Mouse (Mus musculus) cerebral cortex, adult 2 months (tissue): ENCODE results near the gene Tbc1d5.

Source experiments
- WGBS: fragments of 180-500 bp; shearing (Covaris S2); methylation state at CpG from one replicate; pipeline ENCODE4 v1.1.7; 2018; 5-methylcytosine and 5-hydroxymethylcytosine counted together

Gene Tbc1d5

DNA sequence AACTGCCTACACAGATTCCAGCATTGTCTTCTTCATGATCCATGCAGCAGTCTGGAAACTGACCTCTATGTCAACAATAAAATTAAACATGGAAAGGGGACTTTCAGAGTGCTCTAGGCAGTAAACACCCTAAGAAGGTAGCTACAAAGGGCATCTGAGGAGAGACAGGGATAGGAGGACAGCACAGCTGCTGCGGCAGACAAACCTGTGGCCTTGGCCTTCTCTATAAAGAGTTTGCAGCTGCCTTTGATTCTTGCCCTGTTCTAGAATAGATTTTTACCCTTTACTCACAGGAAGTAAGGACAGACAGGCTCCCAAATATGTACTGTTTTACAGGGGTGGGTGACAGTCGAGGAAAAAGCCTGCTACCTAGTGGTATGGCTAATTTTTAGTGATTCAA lies 440.7 kb downstream of the Tbc1d5 start:
- WGBS, result 81% methylated on average over 2 of the region's 2 CpGs

DNA sequence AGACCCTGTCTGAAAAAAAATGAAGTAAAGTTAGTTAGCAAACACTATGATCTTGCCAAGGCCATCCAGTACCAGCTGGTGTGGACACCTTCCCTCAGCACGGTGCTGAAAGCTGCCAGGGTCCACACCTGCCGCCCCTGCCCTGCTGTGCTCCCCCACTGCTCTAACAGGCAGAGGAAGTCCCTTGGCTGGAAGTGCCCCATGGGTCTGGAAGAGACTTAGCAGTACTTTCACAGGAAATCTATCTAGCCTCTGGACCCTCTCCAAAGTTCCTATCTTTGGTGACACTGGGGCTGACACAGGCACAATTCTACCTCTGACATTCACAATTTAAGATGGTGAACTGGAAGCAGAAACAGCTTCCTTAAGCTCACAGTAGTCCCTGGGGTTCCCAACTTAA lies 442.1 kb downstream of the Tbc1d5 start:
- WGBS, result 48% methylated on average over 2 of the region's 2 CpGs

GRCm38 (mm10) chr17:50735955-50736533 lies 443.1 kb downstream of the Tbc1d5 start:
- 41% methylated on average over 8 of the region's 8 CpGs for WGBS

DNA sequence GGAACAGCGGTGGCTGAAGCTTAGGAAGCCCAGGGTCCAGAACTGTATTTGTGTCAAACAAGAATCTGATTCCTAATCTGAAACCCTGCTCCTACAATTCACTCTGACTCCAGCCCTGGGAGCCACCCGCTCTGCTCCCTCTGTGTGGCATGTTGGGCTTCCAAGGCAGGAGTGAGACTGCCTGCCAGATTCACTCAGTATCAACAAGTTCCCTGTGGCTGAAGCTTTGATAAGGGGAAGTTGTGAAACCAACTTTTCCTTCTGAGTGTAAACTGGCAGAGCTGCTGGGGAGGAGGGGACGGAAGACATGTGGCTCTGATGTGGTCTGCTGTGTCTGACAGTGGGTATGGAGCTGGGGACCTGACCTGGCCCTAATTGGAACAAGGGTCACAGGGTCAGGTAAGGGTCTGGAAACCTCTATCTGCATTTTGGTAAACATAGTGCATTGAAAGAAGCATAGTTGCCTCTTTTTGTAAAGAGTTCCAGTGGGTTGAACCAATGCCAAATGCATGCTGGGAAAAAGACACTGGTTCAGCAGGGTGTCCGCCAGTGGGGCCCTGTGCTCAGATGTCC lies 443.7 kb downstream of the Tbc1d5 start:
- 76% methylated on average over 4 of the region's 4 CpGs for WGBS

DNA sequence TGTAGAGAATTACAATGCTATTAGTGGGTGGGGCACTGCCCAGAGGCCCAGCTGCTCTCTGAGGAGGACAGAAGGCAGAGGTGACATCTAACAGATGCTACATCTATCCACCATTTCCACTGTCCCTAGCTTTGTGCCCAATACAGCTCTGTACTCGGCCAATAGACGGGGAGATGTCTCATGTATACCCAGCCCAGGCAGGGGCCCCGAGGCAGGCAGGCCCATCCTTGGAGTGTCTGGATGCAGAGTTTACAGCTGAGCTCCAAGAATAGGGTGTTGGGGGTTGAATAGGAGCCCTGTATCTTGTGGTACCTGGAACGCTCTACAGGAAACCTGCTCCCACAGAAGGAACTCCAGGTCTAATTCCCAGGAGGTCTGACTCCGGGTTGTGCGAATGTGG lies 444.4 kb downstream of the Tbc1d5 start:
- 87% methylated on average over 6 of the region's 6 CpGs for WGBS

DNA sequence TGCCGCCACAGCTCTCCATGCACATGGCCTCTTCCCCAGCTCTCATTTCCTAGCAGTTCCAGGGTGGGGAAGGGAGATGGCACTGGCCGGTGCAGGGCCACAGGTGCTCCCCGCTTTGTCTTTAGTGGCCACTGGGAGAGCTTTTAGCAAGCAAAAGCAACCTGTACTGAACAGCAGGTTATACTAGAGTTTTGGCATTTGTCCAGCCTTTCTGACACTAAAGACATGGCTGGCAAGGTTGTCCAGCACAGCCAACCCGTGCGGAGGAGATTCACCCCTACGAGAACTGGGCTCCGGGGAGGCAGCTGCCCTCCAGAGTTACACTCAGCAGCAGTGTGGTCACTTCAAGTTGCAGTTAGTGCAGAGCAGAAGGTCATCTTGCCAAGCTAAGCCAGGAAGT lies 445.8 kb downstream of the Tbc1d5 start:
- WGBS, result 92% methylated on average over 7 of the region's 7 CpGs

GRCm38 (mm10) chr17:50731876-50732275 lies 447.3 kb downstream of the Tbc1d5 start:
- 92% methylated on average over 5 of the region's 5 CpGs for WGBS

DNA sequence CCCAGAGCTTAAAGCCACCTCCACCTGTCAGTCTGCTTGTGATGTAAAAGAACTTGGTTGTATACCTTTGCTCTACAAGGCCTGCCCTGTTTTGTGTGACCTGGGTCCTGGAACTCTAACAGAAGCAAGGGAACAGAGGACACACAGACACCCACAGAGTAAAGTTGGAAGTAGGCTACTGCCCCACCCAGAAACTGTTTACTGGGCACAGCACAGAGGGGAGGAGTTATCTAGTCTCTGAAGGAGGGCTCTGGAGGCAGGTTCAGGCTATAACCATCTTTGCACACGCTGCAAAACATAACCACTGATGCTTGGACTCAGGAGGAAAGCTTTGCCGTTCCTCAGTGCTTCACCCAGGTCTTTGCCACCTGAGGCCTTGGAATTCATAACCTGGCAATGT lies 448.3 kb downstream of the Tbc1d5 start:
- WGBS, result 88% methylated on average over 2 of the region's 2 CpGs

- 74% methylated on average over 6 of the region's 6 CpGs for WGBS
Measured at GRCm38 (mm10) chr17:50729577-50729976, 449.6 kb downstream of the Tbc1d5 start.

DNA sequence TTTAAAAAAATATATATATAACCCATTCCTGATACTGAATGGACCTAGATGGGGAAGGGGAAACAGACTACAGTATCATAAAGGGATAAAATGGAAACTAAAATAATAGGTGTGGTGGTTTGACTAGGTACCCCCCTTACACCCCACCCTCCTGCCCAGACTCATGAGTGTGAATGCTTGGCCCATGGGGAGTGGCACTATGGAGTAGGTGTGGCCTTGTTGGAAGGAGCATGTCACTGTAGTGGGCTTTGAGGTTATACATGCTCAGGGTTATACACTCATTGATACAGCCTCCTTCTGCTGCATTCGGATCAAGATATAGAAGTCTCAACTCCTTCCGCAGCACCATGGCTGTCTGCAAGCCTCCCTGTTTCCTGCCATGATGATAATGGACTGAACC lies 450.1 kb downstream of the Tbc1d5 start:
- WGBS, result 95% methylated on average over 2 of the region's 2 CpGs

DNA sequence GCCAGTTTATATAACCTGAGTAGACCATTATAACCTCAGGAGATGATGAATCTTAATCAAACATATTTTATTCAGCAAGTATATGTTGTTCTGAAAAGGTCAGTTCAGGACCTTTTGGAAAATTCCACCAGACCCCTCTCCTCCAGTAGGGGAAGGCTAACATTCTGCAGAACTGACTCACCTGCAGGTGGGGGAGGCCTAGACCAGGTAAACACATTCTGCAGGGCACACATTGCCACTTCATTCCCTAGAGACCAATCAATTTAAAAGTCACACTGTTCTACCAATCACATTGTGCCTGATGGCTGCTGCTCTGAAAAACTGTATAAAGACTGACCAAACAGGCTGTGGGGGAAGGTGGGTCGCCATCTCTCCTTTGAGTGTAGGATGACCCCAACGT lies 452.9 kb downstream of the Tbc1d5 start:
- 88% methylated on average over 2 of the region's 2 CpGs for WGBS

DNA sequence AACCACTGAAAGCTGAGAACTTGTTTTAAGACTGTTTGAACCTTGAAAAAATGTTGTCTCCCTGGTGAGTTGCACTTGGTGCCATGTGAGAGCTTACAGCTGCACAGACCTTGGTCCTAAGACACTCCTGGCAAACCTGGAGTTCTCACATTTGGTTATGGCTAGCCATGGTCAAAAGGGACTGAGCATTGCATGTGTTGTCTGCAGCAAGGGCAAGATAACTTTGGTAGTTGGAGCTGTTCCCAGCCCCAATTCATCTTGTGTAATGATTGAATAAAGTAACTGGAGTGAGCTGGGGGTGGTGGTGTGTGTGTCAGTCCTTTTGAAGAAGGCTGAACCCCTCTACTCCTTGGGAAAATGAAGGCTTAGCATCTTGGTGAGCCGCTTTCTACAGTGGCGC lies 454.8 kb downstream of the Tbc1d5 start:
- 82% methylated on average over 2 of the region's 2 CpGs for WGBS

- WGBS, result 81% methylated on average over 5 of the region's 5 CpGs
Measured at GRCm38 (mm10) chr17:50717586-50717985, 461.6 kb downstream of the Tbc1d5 start.

- 72% methylated on average over 7 of the region's 7 CpGs for WGBS
Measured at GRCm38 (mm10) chr17:50710497-50711222, 468.5 kb downstream of the Tbc1d5 start.

DNA sequence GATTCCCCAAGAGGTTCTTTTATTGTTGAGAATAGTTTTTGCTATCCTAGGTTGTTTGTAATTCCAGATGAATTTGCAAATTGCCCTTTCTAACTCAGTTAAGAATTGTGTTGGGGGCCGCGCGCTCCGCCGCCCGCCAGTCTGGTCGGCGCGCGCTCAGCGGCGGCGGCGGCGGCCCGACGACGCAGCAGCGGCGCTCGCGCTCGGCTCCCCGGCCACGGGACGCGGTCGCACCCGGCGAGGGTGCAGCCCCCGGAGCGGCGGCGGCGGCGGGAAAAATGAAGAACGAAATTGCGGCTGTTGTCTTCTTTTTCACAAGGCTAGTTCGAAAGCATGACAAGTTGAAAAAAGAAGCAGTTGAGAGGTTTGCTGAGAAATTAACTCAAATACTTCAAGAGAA lies 480.7 kb downstream of the Tbc1d5 start:
- 2% methylated on average over 39 of the region's 39 CpGs for WGBS

DNA sequence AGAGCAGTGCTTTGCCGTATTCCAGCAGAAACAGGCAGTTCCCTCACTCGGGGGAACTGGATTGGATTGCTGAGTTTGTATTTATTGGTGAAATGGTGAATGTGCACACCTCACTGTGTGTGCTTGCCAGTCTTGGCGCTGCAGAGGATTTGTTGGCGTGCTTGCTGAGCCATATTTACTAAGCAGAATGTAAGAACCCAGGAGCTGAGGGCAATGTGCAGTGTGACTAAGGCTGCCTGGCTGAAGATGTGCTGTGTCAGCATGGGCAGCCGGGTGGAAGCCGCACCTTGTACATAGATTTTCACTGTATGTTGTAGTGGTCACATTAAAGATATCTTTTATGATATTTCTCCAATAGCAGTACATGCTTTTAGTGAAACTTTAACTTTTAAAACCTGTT lies 491.0 kb downstream of the Tbc1d5 start:
- WGBS, result 72% methylated on average over 6 of the region's 6 CpGs

GRCm38 (mm10) chr17:50687670-50688069 lies 491.5 kb downstream of the Tbc1d5 start:
- WGBS, result 79% methylated on average over 10 of the region's 10 CpGs

DNA sequence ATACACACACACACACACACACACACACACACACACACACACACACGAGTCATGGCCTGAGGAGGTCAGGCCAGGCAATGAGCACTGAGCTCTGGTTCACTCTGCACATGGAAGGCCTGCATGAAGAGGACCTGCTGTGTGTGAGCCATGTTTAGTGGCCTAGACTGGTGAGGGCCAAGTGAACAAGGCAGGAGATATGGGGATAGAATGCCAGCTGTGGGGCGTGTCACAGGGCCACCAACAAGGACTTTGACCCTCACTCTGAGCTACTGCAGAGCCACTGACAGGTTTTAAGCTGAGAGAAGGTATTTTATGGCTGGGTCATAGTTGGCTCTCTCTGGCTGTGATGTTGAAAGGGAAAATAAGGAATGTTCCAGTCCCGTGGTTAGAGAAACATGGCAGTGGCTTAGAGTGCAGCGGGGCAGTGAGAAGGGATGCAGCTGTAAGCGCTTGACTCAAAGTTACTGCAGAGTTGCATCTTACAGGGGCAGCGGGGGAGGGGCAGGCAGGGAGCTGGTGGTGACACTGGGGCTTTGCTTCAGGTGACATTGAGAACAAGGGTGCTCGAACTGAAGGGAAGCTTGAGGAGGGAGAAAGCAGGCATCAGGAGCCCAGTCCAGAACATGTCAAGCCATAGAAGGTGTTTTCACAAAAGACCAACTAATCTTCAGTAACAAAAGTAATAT lies 494.0 kb downstream of the Tbc1d5 start:
- 84% methylated on average over 7 of the region's 7 CpGs for WGBS
